Mouse (Mus musculus) left cerebral cortex, postnatal 36 days (tissue): ENCODE data around the gene Pex16. TPM values are rescaled to one million over a fixed set of nuclear protein-coding genes. Genes with fewer than 3 reads are reported as not detected.
A peak's percentile ranks its signal among the peaks of the same experiment; 100 is the strongest.

Source experiments
- DNase-seq, 2 experiments: peaks; one replicate each; pipeline ENCODE4 v3.0.0; 2021 to 2022; ENCODE audit warnings: low spot score in 2 of 2, mixed read lengths in 1 of 2
- intact Hi-C: fragments of 180-260 bp; cut with DNase I; formaldehyde crosslinking; loops from one replicate; pipeline ENCODE4 v1.15.1; 2025
- total RNA-seq, 2 experiments: library from RNA; stranded (reverse); gene quantifications; 2 replicates each; pipeline ENCODE4 v1.2.3; 2021

The Pex16 gene
- total RNA-seq, 2 experiments from 2014 or later, result 33.4 to 34.1 TPM

GRCm38 (mm10) chr2:92403776-92404319 lies 29.4 kb downstream of the Pex16 start:
- intact Hi-C loops, result no loop called here
- DNase-seq, result no peak

GRCm38 (mm10) chr2:92404737-92405136 lies 30.3 kb downstream of the Pex16 start:
- DNase-seq, result no peak
- intact Hi-C loops, result no loop called here

GRCm38 (mm10) chr2:92405687-92406086 lies 31.2 kb downstream of the Pex16 start:
- intact Hi-C loops, result no loop called here

GRCm38 (mm10) chr2:92408309-92409045 lies 34.0 kb downstream of the Pex16 start:
- intact Hi-C loops, result no loop called here

More at GRCm38 (mm10) chr2:92405687-92406086, 31.2 kb downstream of the Pex16 start:
- no peak for DNase-seq

GRCm38 (mm10) chr2:92411705-92412104 lies 37.2 kb downstream of the Pex16 start:
- intact Hi-C loops, result no loop called here
- no peak for DNase-seq

More at GRCm38 (mm10) chr2:92408309-92409045, 34.0 kb downstream of the Pex16 start:
- no peak for DNase-seq

- intact Hi-C loops, result no loop called here
- DNase-seq, result no peak
These were observed 47.4 kb downstream of the Pex16 start for GRCm38 (mm10) chr2:92421723-92422387.

GRCm38 (mm10) chr2:92422388-92423135 lies 48.1 kb downstream of the Pex16 start:
- intact Hi-C loops, result no loop called here
- no peak for DNase-seq

GRCm38 (mm10) chr2:92423156-92423555 lies 48.7 kb downstream of the Pex16 start:
- intact Hi-C loops, result no loop called here
- no peak for DNase-seq

- intact Hi-C loops, result no loop called here
- peak; percentile 81 for DNase-seq
These were observed 49.4 kb downstream of the Pex16 start for GRCm38 (mm10) chr2:92423702-92424461.

- DNase-seq, result peak in 1 of 2 experiments; percentile 51
- intact Hi-C loops, result no loop called here
These were observed 50.2 kb downstream of the Pex16 start for GRCm38 (mm10) chr2:92424462-92425308.

GRCm38 (mm10) chr2:92425366-92425765 lies 50.9 kb downstream of the Pex16 start:
- intact Hi-C loops, result no loop called here
- no peak for DNase-seq

GRCm38 (mm10) chr2:92426426-92426825 lies 52.0 kb downstream of the Pex16 start:
- intact Hi-C loops, result no loop called here
- DNase-seq, result no peak

- intact Hi-C loops, result no loop called here
These were observed 53.4 kb downstream of the Pex16 start for GRCm38 (mm10) chr2:92427882-92428281.

GRCm38 (mm10) chr2:92430089-92430488 lies 55.6 kb downstream of the Pex16 start:
- intact Hi-C loops, result loop anchor here (5.0 to 10.0 kb wide), 5 partner anchors 43 to 445 kb away; no protein-coding TSS in a partner anchor
- DNase-seq, result no peak

More at GRCm38 (mm10) chr2:92427882-92428281, 53.4 kb downstream of the Pex16 start:
- peak; percentile 82 to 85 for DNase-seq
